8 mouse cellular contexts compared by ENCODE assay signal in the genomic region with DNA sequence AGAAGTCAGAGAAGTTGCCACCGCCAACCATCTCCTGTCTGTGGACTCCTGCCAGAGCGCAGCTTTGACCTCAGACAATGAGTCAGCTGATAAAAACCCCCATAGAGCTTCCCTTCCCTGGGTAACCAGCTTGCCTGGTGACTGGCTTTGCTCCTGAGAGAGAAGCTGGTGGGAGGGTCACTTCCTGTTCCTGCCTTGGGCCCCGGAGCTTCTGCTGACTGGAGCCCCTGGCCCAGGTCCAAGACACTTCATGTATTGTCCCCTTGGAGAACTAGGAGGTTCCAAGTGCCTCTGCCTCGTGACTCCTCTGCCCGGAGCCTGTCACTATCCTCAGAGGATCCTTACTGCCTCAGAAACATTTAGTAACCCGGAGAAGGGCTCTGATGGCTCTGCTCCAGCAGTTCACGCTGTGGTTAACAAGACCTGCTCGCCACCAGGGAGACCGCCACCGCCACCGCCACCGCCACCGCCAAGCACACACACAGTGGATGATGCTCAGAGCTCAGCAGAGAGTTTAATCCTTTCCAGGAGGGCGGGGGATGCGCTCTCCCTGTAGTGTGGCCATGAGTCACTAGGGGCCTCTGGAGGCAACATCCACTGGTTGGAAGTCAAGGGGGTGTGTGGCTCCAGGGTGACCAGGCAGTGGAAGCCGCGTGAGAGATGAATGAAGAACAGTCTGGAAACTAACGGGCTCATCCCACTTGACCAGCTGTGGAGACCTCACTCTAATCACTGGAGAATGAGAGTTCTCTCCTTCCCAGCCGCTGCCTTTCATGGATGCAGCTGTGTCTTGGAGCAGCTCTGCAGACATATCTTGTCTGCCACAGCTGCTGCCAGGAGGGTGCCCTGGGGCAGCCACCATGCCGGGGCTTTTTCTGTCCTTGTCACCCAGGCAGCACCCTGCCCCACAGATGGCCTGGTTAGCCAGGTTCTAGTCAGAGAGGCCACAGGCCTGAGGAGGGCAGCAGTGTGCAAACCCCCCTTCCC. TPM values are rescaled to one million over a fixed set of nuclear protein-coding genes. Genes with fewer than 3 reads are reported as not detected.
DNase-seq lines count a peak whose midpoint lies in the region; ATAC-seq lines count a peak whose summit lies in the region.

No protein-coding gene starts in this region.

- no peaks in the 10 kb centered on the region for H3K27me3 ChIP-seq in heart, embryonic 12.5 days (replicated peaks)
- H3K27me3 ChIP-seq in kidney, embryonic 15.5 days = no peaks in the 10 kb centered on the region
- no peaks in the 10 kb centered on the region for H3K27me3 ChIP-seq in liver, embryonic 16.5 days (ENCODE audit: control insufficient read depth, insufficient read depth, low read depth, low read length)
- H3K27me3 ChIP-seq in neural tube, embryonic 12.5 days (replicated peaks) = no peaks in the 10 kb centered on the region

- H3K4me2 ChIP-seq in heart, embryonic 12.5 days = peak overlapping the region; percentile 53
- H3K4me2 ChIP-seq in kidney, embryonic 15.5 days = peak overlapping the region; percentile 33
- no peak overlapping the region for H3K4me2 ChIP-seq in liver, embryonic 16.5 days (ENCODE audit: low read depth, low read length)
- H3K4me2 ChIP-seq in neural tube, embryonic 12.5 days (replicated peaks) = peak overlapping the region; percentile 34

- no peaks in the 10 kb centered on the region for H3K9me3 ChIP-seq in heart, embryonic 12.5 days (replicated peaks)
- no peaks in the 10 kb centered on the region for H3K9me3 ChIP-seq in kidney, embryonic 15.5 days (replicated peaks)
- H3K9me3 ChIP-seq in liver, embryonic 16.5 days (replicated peaks; ENCODE audit: control insufficient read depth, low read length) = no peaks in the 10 kb centered on the region
- H3K9me3 ChIP-seq in neural tube, embryonic 12.5 days = no peaks in the 10 kb centered on the region

- H3K4me1 ChIP-seq in heart, embryonic 12.5 days (replicated peaks) = peaks cover 76% of the 10 kb centered on the region
- H3K4me1 ChIP-seq in kidney, embryonic 15.5 days = peaks cover 66% of the 10 kb centered on the region
- peaks cover 7% of the 10 kb centered on the region; the same call in 1 of the 2 replicates for H3K4me1 ChIP-seq in liver, embryonic 16.5 days (ENCODE audit: control insufficient read depth, low read depth, low read length)
- H3K4me1 ChIP-seq in neural tube, embryonic 12.5 days = peaks cover 77% of the 10 kb centered on the region

- H3K4me3 ChIP-seq in heart, embryonic 12.5 days = 0 out of 2 replicates have a peak overlapping the region, but pooled peaks have one; percentile 3
- H3K4me3 ChIP-seq in kidney, embryonic 15.5 days (replicated peaks) = no peak overlapping the region
- no peak overlapping the region for H3K4me3 ChIP-seq in liver, embryonic 16.5 days (ENCODE audit: low read depth, low read length)
- H3K4me3 ChIP-seq in neural tube, embryonic 12.5 days = no peak overlapping the region

- peaks cover 46% of the 10 kb centered on the region for H3K36me3 ChIP-seq in heart, embryonic 12.5 days
- H3K36me3 ChIP-seq in kidney, embryonic 15.5 days = peaks cover 32% of the 10 kb centered on the region
- peaks cover 48% of the 10 kb centered on the region for H3K36me3 ChIP-seq in liver, embryonic 16.5 days (ENCODE audit: control insufficient read depth, insufficient read depth)
- peaks cover 39% of the 10 kb centered on the region for H3K36me3 ChIP-seq in neural tube, embryonic 12.5 days

- H3K27ac ChIP-seq in heart, embryonic 12.5 days (ENCODE audit: poor library complexity, severe bottlenecking) = peak overlapping the region; percentile 91
- H3K27ac ChIP-seq in kidney, embryonic 15.5 days = peak overlapping the region; percentile 88
- H3K27ac ChIP-seq in liver, embryonic 16.5 days (ENCODE audit: low read length) = peak overlapping the region; percentile 5
- H3K27ac ChIP-seq in neural tube, embryonic 12.5 days = peak overlapping the region; percentile 69

- peak; percentile 76 for ATAC-seq in heart, embryonic 12.5 days (ENCODE audit: insufficient number of reproducible peaks, low FRiP score)
- ATAC-seq in kidney, embryonic 15.5 days (replicated peaks; ENCODE audit: low FRiP score) = peak; percentile 55
- peak; percentile 45 for ATAC-seq in liver, embryonic 16.5 days (ENCODE audit: low read depth)
- peak; percentile 30 for ATAC-seq in neural tube, embryonic 12.5 days (ENCODE audit: low FRiP score, low read depth)

- peak; percentile 38 for DNase-seq in CD4-positive, CD25-positive, alpha-beta regulatory T cell, adult 2 months (ENCODE audit: low read depth, low spot score)
- DNase-seq in adrenal gland, adult 2 months = peak; percentile 92
- peak; percentile 21 for DNase-seq in fat pad, adult 2 months (ENCODE audit: extremely low read depth, low read depth, low spot score)
- DNase-seq in testis, postnatal 10 days (ENCODE audit: low spot score) = peak; percentile 90

- 19% methylated on average over 20 of the region's 20 CpGs for WGBS in heart, embryonic 12.5 days
- 29% methylated on average over 20 of the region's 20 CpGs for WGBS in kidney, embryonic 15.5 days
- WGBS in liver, embryonic 16.5 days (ENCODE audit: insufficient replicate concordance) = 56% methylated on average over 20 of the region's 20 CpGs
- 42% methylated on average over 20 of the region's 20 CpGs for WGBS in neural tube, embryonic 12.5 days

- H3K9ac ChIP-seq in heart, embryonic 12.5 days = peak overlapping the region; percentile 49; the same call in 1 of the 2 replicates
- no peak overlapping the region for H3K9ac ChIP-seq in kidney, embryonic 15.5 days
- no peak overlapping the region for H3K9ac ChIP-seq in liver, embryonic 16.5 days (ENCODE audit: low read depth, low read length)
- H3K9ac ChIP-seq in neural tube, embryonic 12.5 days = 0 out of 2 replicates have a peak overlapping the region, but pooled peaks have one; percentile 33

RNA-seq across cellular contexts. Expression of a gene that starts 25.0 kb away (rescaled TPM):
- 1 to 10 TPM; 3.8 to 5.7 TPM for total RNA-seq in adrenal gland, adult 2 months (2021)
- 7.8 and 8.7 TPM in 2 replicates for polyA plus RNA-seq in adrenal gland, adult 2 months (2012; rRNA removed)
- 63.4 and 66.8 TPM in 2 replicates for polyA plus RNA-seq in heart, embryonic 12.5 days (2016; fragmentation: Nextera tagmentation; extraction: Ambion mirVana)
- polyA plus RNA-seq in kidney, embryonic 15.5 days (2015; fragmentation: Nextera tagmentation; extraction: Ambion mirVana) = 107 and 110 TPM in 2 replicates
- 40.6 and 43.3 TPM in 2 replicates for polyA plus RNA-seq in liver, embryonic 16.5 days (2015; fragmentation: Nextera tagmentation; extraction: Ambion mirVana)
- 53.4 and 54.7 TPM in 2 replicates for polyA plus RNA-seq in neural tube, embryonic 12.5 days (2016; fragmentation: Nextera tagmentation; extraction: Ambion mirVana)

Comparison
In these comparisons a context has a peak if more than half of its experiments do, and no peak if none do; other contexts are left out.
1. DNase-seq: peak in every context shown above with its lines; median percentile 92 in adrenal gland, adult 2 months; 90 in testis, postnatal 10 days; 38 in CD4-positive, CD25-positive, alpha-beta regulatory T cell, adult 2 months; 21 in fat pad, adult 2 months.
2. H3K27ac ChIP-seq: peak in every context shown above with its lines; median percentile 91 in heart, embryonic 12.5 days; 88 in kidney, embryonic 15.5 days; 69 in neural tube, embryonic 12.5 days; 5 in liver, embryonic 16.5 days.
3. H3K9ac ChIP-seq: peak in heart, embryonic 12.5 days (single experiment) and neural tube, embryonic 12.5 days (single experiment); none in kidney, embryonic 15.5 days (single experiment) and liver, embryonic 16.5 days (single experiment).
4. Peak in every context shown above with its lines, with median percentiles within 50 percentile points of each other: ATAC-seq.